Mouse (Mus musculus) megakaryocyte, embryonic 14.5 days (primary cell): ENCODE results near the gene Anapc16.

Experiments used
- FLI1 ChIP-seq: IDR thresholded peaks from 2 replicates; pipeline ENCODE4 v1.6.1; 2012; ENCODE audit warnings: low read length, inconsistent platforms, mixed read lengths
- GATA1 ChIP-seq: IDR thresholded peaks from 3 replicates; pipeline ENCODE4 v1.6.1; 2012; ENCODE audit warnings: mixed read lengths, low read length, inconsistent platforms, borderline replicate concordance

- TF ChIP-seq FLI1: no peak
- TF ChIP-seq GATA1: no peak
Measured at GRCm38 (mm10) chr10:60031562-60031961, 28.6 kb upstream of the Anapc16 start.
